Mouse (Mus musculus) kidney, adult 18-20 months (tissue): Measurements from ENCODE around the gene Tmem94.

ENCODE experiments used
- DNase-seq: peaks from one replicate; pipeline ENCODE4 v3.0.0; 2021

Tmem94 gene

DNA sequence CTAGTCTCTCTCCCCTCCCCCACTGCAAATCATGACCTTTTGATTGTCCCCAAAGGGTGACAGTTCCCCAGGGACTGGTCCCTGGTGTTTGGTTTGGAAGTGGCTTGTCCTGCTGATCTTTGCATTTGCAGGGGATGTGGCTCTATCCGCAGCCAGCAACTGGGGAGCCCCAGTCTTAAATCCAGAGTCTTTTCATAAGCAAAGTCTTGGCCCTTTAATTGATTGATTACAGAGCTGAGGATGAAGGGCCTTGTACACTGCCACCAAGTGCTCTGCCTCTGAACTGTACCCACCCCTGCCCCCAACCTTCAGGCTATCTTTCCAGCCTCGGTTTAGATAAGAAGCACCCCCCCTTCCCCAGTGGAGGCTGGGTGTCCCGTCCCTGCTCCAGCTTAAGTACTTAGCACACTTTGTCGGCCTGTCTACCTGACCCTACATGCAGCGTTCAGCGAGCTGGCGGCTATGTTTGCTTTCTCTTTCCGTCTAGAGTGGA lies 67.8 kb downstream of the Tmem94 start:
- peak; percentile 55 for DNase-seq

DNA sequence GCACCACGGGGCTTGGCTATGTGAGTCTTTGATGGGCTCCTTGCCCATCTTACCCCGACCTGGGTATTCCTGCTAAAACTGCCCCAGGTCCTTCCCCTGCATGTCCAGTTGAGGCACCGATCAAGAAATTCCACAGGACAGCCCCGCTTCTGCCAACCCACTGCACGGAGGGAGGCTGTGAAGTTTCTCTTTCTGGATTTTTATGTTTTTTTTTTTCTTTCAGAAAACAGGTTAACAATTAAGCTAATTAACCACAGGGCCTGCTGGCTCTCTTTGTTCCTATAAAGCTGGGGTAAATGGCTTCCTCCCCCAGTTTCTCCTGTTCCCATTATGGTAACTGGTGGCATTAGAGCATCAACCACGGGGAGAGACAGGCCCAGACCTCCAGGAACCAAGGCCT lies 68.8 kb downstream of the Tmem94 start:
- peak; percentile 70 for DNase-seq

DNA sequence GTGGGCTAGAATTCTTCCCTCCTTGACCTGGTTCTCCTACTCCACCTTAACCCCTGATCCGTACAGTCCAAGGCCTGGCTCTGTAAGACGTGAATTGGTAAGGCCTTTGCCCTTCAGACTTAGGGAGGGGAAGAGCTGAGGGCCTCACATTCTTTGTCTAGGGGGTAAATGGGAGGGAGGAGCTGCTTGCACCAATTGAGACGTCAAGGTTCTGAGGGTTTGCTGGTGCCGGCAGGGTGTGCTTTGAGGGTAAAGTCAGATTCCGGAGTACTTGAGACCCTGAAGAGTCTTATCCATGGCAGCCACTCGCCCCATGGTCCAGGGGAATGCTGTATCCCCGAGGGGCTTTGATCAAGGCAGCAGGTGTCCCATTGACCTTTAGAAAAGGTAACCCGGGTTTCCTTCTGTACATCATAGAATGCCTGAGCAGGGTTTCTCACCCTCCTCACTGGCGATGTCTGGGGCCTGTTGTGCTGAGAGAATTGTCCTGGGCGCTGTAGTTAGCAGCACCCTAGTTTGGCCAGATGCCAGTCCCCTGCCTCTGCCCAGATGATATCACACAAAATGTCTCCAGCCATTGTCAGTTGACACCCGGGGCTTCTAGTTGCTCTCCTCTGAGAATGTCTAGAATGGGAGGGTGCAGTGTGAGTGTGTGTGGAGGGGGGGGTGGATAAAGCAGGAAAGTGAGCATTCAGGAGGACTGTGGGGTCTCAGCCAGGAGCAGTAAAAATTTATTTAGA lies 71.6 kb downstream of the Tmem94 start:
- DNase-seq = peak; percentile 62

DNA sequence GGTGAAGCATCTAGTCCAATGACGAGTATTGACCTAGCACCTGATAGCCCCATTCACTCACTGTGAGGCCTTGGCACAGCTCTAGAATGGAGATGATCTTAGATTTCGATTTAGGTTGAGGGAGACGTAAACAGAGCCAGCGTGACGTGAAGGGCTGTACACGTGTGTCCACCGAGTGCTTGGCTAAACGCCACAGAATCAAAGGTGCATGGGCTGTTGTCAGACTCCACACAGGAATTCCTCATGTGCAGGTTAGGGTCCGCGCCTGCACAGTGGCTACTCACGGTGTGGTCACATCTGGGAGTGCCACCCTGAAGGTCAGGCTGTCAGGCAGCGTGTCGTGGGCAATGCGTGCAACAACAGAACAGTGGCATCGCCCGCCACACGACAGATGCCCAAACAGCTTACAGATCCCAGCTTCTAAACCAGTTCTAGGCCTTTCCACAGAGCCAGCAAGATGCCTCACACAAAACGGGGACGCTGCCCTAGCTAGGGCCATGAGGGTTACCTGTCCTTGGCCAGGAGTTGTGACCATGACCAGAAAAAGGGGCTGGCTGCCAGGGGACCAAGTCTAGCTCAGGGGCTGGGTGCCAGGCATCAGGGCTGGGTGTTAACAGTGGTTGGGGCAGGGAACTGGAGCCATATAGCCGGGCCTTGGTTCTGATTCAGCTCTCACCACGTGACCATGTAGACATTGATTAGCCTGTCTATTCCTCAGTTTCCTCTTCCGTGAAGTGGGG lies 72.5 kb downstream of the Tmem94 start:
- DNase-seq = peak; percentile 55

DNA sequence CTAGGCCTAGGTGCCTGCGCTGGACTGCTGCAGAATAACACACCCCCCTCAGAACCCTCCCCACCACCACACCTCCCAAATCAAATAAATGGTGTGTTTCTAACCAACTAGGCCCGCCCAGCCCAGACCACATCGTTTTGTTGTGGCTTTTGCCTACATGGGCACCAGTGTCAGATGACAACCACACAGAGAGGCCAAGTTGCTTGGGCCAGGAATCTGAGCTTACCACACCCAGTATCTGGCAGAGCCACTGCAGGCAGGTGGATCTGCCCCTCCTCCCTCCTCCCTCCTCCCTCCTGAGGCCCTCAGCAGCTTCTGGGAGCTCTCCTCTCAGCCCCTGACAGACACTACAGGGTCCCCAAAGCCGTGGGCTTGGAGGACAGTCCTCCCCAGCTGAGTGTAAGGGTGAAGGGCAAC lies 73.7 kb downstream of the Tmem94 start:
- DNase-seq = peak; percentile 51

DNA sequence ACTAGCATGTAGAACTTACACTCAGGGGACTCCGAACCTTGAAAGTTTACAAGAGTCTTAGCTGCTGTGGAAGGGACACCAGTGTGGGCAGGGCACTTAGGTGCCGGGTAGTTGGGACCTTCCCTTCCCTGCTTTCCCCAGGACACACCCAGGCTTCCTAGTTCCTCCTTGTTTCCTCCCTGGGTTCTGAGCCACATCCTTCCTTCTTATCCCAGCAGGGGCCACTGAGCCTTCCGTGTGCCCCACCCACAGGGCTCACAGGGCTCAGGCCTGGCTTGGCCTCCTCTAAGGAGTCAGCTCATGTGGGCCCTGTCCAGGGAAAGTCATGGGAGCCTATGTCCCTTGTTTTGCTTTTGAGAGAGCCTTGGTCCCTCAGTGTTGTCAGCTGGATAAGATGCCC lies 74.5 kb downstream of the Tmem94 start:
- DNase-seq = no peak

DNA sequence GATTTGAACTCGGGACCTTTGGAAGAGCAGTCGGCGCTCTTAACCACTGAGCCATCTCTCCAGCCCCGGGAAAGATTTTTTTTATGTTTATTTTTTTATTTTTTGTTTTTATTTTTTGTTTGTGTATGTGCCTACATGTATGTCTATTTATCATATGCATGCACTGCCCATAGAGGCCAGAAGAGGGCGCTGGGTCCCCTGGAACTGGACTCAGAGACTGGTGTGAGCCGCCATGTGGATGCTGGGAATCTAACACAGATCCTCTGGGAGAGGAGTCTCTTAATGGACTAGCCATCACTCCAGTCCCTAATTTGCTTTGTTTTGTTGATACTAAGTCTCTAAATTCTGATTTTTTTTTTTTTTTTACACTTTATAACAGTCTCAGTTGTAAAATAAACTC lies 75.8 kb downstream of the Tmem94 start:
- no peak for DNase-seq

DNA sequence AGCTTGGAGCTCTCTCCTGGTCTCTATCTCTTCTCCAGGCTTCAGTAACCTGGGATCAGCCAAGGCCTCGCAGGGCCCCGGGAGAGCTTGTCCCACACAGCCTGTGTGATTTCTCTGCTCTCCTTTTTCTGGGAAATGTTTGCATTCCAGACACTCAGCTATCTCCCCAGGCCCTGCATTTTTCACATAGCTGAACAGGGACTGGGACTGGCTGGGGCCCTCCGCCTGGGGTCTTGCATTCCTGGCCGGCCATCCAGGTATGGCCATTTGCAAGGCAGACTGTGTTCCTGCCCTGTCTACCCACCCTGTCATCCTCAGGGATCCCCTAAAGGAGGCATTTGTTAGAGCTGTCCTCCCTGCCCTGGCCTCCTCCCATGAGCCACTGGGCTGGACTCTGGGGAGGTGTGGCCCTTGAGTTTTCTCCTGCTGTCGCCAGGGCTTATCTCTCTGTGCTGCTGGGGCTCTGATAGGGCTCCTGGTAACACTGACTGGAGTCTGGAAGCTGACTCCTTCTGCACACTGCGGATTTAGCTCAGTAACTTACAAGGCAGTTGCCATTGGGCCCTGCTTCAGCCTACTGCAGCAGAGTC lies 76.8 kb downstream of the Tmem94 start:
- DNase-seq = peak; percentile 63

DNA sequence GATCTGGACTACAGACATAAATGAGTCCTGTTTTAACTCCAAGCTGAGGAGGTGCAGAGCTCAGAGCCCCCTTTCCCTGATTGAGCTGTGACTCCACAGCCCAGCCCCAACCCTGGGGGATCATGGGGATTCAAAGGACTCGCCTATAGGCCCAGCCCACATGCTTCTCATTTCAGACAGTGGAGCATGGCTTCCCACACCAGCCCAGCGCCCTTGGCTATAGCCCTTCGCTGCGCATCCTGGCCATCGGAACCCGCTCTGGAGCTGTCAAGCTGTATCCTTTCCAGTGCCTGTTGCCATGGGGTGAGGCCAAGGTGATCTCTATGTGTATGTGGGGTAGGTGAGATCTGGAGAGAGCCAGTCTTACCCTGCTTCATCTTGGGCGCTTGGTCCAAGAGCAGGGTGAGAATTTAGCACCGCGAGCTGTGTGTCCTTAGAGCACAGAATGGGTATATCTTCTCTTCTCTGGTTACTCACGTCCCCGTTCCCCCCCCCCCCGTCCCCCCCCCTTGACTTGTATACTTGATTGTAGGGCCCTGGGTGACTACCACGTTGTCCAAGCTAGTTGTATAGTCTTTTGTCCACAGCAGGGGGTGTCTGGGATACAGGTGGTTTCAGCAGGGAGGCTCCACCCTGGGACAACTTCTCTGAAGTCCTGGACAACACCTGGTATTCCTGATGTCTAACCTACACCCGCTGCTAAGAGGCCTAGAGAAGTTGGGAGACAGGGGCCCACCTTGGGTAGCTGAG lies 78.1 kb downstream of the Tmem94 start:
- peak; percentile 48 for DNase-seq

DNA sequence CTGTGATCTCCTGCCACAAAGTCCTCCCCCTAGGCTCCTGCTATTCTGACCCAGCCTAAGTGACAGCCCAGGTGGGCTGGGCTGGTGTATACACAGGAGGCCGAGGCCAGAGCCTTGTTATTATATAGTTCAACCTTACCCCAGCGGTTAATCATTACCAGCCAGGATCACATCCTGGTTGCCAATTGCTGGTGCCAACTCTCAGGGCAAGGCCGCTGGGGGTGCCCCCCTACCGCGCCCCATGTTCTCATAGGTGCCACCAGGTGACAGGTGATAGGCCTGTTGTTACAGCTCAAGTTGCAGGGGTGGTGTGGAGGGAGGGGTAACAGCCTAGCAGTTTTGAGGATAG lies 78.6 kb downstream of the Tmem94 start:
- DNase-seq = peak; percentile 93

DNA sequence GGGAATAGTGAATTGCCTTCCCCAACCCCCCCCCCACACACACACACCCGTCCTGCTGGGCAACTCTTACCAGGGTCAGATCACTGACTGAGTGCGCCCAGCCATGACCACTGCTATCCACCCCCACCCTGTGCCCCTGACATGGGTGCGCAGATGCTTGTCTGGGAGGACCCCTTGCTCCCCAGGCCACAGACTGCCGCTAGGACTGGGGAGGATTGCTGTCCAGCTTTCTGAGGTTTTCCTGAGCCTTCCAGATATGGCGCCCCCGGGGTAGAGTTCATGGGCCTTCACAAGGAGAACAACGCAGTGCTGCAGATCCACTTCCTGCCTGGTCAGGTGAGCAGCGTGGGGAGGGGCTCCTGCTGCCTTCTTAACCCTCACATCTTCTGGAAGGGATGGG lies 79.0 kb downstream of the Tmem94 start:
- DNase-seq = no peak

DNA sequence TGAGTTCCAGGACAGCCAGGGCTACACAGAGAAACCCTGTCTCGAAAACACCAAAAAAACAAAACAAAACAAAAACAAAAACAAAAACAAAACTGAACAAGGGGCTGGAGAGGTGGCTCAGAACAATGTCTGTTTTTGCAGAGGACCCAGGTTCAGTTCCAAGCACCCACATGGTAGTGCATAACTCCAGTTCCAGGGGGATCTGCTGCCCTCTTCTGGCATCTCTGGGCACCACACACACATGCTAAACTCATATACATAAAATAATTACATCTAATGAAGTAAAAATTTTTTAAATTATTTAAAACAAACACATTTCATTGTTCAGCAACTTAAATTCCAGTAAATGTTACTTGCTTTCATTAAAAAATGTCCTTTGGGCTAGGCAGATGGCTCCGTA lies 80.6 kb downstream of the Tmem94 start:
- DNase-seq = no peak
